Comparison of ENCODE assay signal across 25 mouse cellular contexts in the genomic region with DNA sequence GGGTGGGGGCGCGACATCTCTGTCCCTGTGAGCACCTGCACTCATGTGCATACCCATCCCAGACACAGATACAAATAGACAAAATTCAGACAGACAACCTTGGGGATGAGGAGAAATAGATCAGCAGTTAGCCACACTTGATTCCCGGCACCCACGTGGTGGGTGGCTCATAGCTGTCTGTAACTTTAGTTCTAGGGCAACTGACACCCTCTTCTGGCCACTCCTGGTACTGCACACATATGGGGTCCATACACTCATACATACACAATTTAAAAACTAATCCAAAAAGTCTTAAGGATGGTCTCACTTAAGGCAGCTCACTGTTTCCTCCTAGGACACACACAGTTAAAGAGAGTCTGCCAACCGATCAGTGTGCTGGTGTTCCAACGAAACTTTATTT.
DNase-seq lines count a peak whose midpoint lies in the region; ATAC-seq and TF ChIP-seq lines count a peak whose summit lies in the region.
"Had no signal": no experiment of that assay in that cellular context is flagged by ENCODE, and none has a peak within 500 bp of the region (broad histone marks: within the 10 kb centered on the region; RNA-seq: fewer than 3 reads in every experiment).

No protein-coding gene starts in this region.

- WGBS in cerebellum, adult 2 months, result 96% methylated on average over 6 of the region's 6 CpGs
- WGBS in kidney, postnatal 0 days, result 93% methylated on average over 6 of the region's 6 CpGs
- WGBS in lung, postnatal 0 days, result 89% methylated on average over 6 of the region's 6 CpGs
- 94% methylated on average over 6 of the region's 6 CpGs for WGBS in small intestine, adult 2 months

- H3K9me3 ChIP-seq in kidney, postnatal 0 days (replicated peaks; ENCODE audit: low read length), result no peaks in the 10 kb centered on the region
- H3K9me3 ChIP-seq in lung, postnatal 0 days (ENCODE audit: low read length), result 0 out of 2 replicates have a peak, but pooled peaks cover 4% of the 10 kb centered on the region
- H3K9me3 ChIP-seq: embryonic facial prominence, embryonic 15.5 days; heart, embryonic 15.5 days; limb, embryonic 15.5 days had no signal

- H3K27me3 ChIP-seq in cerebellum, adult 2 months (ENCODE audit: control insufficient read depth, insufficient read depth, low read length), result no peaks in the 10 kb centered on the region
- no peaks in the 10 kb centered on the region for H3K27me3 ChIP-seq in kidney, postnatal 0 days (ENCODE audit: insufficient read depth, low read length)
- no peaks in the 10 kb centered on the region for H3K27me3 ChIP-seq in lung, postnatal 0 days (replicated peaks; ENCODE audit: insufficient read depth, low read length)
- no peaks in the 10 kb centered on the region for H3K27me3 ChIP-seq in small intestine, adult 2 months (ENCODE audit: control insufficient read depth, insufficient read depth, low read length)

- no peak for TF ChIP-seq POLR2A in cerebellum, adult 2 months (IDR thresholded peaks at IDR 0.05; ENCODE audit: borderline replicate concordance, insufficient read depth, low read length)
- no peak for TF ChIP-seq POLR2A in small intestine, adult 2 months (IDR thresholded peaks at IDR 0.05; ENCODE audit: low read depth, low read length)

- TF ChIP-seq CTCF in cerebellum, adult 2 months (IDR thresholded peaks at IDR 0.05; ENCODE audit: borderline replicate concordance, insufficient read depth, low read depth, low read length), result peak; percentile 47; the same call in 1 of the 2 replicates
- peak; percentile 29; the same call in 1 of the 2 replicates for TF ChIP-seq CTCF in kidney, postnatal 0 days (IDR thresholded peaks at IDR 0.05; ENCODE audit: low read depth)
- TF ChIP-seq CTCF in lung, postnatal 0 days (IDR thresholded peaks at IDR 0.05), result peak; percentile 22
- peak; percentile 31; the same call in 1 of the 2 replicates for TF ChIP-seq CTCF in small intestine, adult 2 months (IDR thresholded peaks at IDR 0.05; ENCODE audit: extremely low read depth, insufficient read length, insufficient replicate concordance, low read depth, low read length)

- H3K36me3 ChIP-seq in kidney, postnatal 0 days (ENCODE audit: insufficient read depth, low read length), result no peaks in the 10 kb centered on the region
- no peaks in the 10 kb centered on the region for H3K36me3 ChIP-seq in lung, postnatal 0 days (ENCODE audit: insufficient read depth, low read length)
- no peaks in the 10 kb centered on the region for H3K36me3 ChIP-seq in small intestine, adult 2 months (ENCODE audit: control insufficient read depth, insufficient read depth, low read length)
- H3K36me3 ChIP-seq: embryonic facial prominence, embryonic 15.5 days; heart, embryonic 15.5 days; limb, embryonic 15.5 days had no signal

- H3K4me1 ChIP-seq in cerebellum, adult 2 months (ENCODE audit: control insufficient read depth, insufficient read depth, low read length), result peaks cover 8% of the 10 kb centered on the region
- no peaks in the 10 kb centered on the region for H3K4me1 ChIP-seq in kidney, postnatal 0 days (replicated peaks; ENCODE audit: insufficient read depth, low read length)
- no peaks in the 10 kb centered on the region for H3K4me1 ChIP-seq in lung, postnatal 0 days (ENCODE audit: insufficient read depth, low read depth, low read length)
- H3K4me1 ChIP-seq in small intestine, adult 2 months (ENCODE audit: control insufficient read depth, insufficient read depth, insufficient read length, low read length), result no peaks in the 10 kb centered on the region
- H3K4me1 ChIP-seq: heart, embryonic 15.5 days; limb, embryonic 15.5 days had no signal

- H3K4me3 ChIP-seq in cerebellum, adult 2 months (replicated peaks; ENCODE audit: insufficient read depth, low read depth, low read length), result no peak overlapping the region
- H3K4me3 ChIP-seq in kidney, postnatal 0 days (replicated peaks; ENCODE audit: low read depth, low read length), result no peak overlapping the region
- H3K4me3 ChIP-seq in lung, postnatal 0 days (ENCODE audit: low read depth, low read length), result no peak overlapping the region
- no peak overlapping the region for H3K4me3 ChIP-seq in small intestine, adult 2 months (ENCODE audit: low read depth, low read length)
- H3K4me3 ChIP-seq: embryonic facial prominence, embryonic 15.5 days; heart, embryonic 15.5 days; limb, embryonic 15.5 days had no signal

- no peak overlapping the region for H3K4me2 ChIP-seq in kidney, postnatal 0 days (ENCODE audit: low read length)
- no peak overlapping the region for H3K4me2 ChIP-seq in lung, postnatal 0 days (replicated peaks; ENCODE audit: low read depth, low read length)
- H3K4me2 ChIP-seq: embryonic facial prominence, embryonic 15.5 days; heart, embryonic 15.5 days; hindbrain, embryonic 14.5 days; limb, embryonic 15.5 days had no signal

- no peak for ATAC-seq in kidney, postnatal 0 days (replicated peaks; ENCODE audit: low FRiP score, low read depth)
- no peak for ATAC-seq in lung, postnatal 0 days
- ATAC-seq: forebrain, embryonic 14.5 days; liver, postnatal 0 days; midbrain, embryonic 16.5 days had no signal

- no peak overlapping the region for H3K27ac ChIP-seq in cerebellum, adult 2 months (ENCODE audit: insufficient read depth, low read length)
- no peak overlapping the region for H3K27ac ChIP-seq in kidney, postnatal 0 days
- no peak overlapping the region for H3K27ac ChIP-seq in lung, postnatal 0 days (ENCODE audit: low read length)
- no peak overlapping the region for H3K27ac ChIP-seq in small intestine, adult 2 months (ENCODE audit: insufficient read depth, low read depth, low read length)
- H3K27ac ChIP-seq: embryonic facial prominence, embryonic 15.5 days; heart, embryonic 15.5 days; hindbrain, embryonic 14.5 days; limb, embryonic 15.5 days; macrophage had no signal

- DNase-seq in cerebellum, adult 2 months, result no peak
- no peak for DNase-seq in cerebellum, postnatal 25 days
- DNase-seq in kidney, postnatal 0 days (ENCODE audit: low spot score), result no peak
- DNase-seq in kidney, adult 11 months, result no peak
- no peak for DNase-seq in lung, postnatal 0 days (ENCODE audit: low spot score)
- DNase-seq in lung, postnatal 25 days (ENCODE audit: low spot score), result no peak
- DNase-seq in adipocyte (ENCODE audit: low spot score), result no peak
- DNase-seq: adrenal gland, adult 8-10 months; cerebellum, adult 18-20 months; cerebellum, postnatal 36 days; gastrocnemius, postnatal 25 days; heart, postnatal 36 days; kidney, postnatal 36 days; left cerebral cortex, postnatal 4 days; liver, postnatal 0 days; right cerebral cortex, adult 18-20 months; thymus, postnatal 14 days had no signal

- no peak overlapping the region for H3K9ac ChIP-seq in kidney, postnatal 0 days (ENCODE audit: low read depth, low read length)
- no peak overlapping the region for H3K9ac ChIP-seq in lung, postnatal 0 days (replicated peaks; ENCODE audit: low read depth)
- H3K9ac ChIP-seq: embryonic facial prominence, embryonic 15.5 days; heart, embryonic 15.5 days; hindbrain, embryonic 14.5 days; limb, embryonic 15.5 days; liver, postnatal 0 days had no signal

- no peak for TF ChIP-seq EP300 in lung, postnatal 0 days (IDR thresholded peaks at IDR 0.05)
